Mouse (Mus musculus): ENCODE results near the gene Kif14. TPM values are rescaled to one million over a fixed set of nuclear protein-coding genes. Genes with fewer than 3 reads are reported as not detected.
"Not testable (repeated sequence)": the region's sequence is repeated elsewhere in the genome, so short reads cannot be mapped to it uniquely, and the experiment has no call there.

Kif14 gene
- polyA plus RNA-seq, 1 experiment from 2014 or later: 4.1 TPM

DNA sequence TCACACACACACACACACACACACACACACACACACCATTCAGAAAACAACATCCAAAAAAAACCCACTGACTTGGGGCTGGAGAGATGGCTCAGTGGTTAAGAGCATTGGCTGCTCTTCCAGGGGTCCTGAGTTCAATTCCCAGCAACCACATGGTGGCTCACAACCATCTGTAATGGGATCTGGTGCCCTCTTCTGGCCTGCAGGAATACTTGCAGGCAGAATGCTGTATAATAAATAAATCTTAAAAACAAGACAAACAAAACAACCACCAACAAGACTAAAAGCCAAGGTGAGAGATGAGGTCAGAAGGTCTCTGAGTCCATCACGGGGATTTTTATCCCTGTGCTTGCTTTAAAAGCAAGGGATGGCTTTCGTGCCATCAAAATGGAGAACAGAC lies 90.5 kb downstream of the Kif14 start:
- 90% methylated on average over 2 of the region's 2 CpGs for WGBS
- H3K4me2 ChIP-seq (ENCODE audit: low read depth, low read length): not testable (repeated sequence)

DNA sequence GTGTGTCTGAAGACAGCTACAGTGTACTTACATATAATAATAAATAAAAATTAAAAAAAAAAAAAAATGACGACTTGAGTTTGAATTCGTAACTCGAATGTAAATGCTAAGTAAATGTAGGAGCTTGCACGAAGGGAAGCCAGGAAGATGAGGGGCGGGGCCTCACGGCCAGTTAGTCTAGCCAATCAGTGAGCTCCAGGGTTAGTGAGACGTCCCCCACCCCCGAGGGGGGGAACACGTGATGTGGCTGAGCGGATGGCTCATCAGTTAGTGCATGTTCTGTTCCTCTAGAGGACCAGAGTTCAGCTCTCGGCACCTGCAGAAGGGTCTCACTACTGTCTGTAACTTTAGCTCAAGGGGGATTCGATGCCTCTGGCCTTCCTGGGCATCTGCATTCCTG lies 91.3 kb downstream of the Kif14 start:
- no peak overlapping the region for H3K4me3 ChIP-seq (ENCODE audit: low read length)
- H3K9me3 ChIP-seq (replicated peaks; ENCODE audit: control insufficient read depth, low read length): no peaks in the 10 kb centered on the region
- no peak overlapping the region for H3K9ac ChIP-seq (ENCODE audit: low read length)
- no peaks in the 10 kb centered on the region for H3K36me3 ChIP-seq (ENCODE audit: control insufficient read depth, insufficient read depth)
- no peak for ATAC-seq (replicated peaks; ENCODE audit: extremely low read depth, insufficient read depth, low FRiP score)
- H3K4me1 ChIP-seq (ENCODE audit: control insufficient read depth, insufficient read depth, low read length): peaks cover 11% of the 10 kb centered on the region
- no peak overlapping the region for H3K27ac ChIP-seq (ENCODE audit: low read length)
- no peak overlapping the region for H3K4me2 ChIP-seq (ENCODE audit: low read depth, low read length)
- WGBS: 89% methylated on average over 12 of the region's 12 CpGs
- H3K27me3 ChIP-seq (ENCODE audit: control insufficient read depth, insufficient read depth, low read length): no peaks in the 10 kb centered on the region

More for the DNA sequence above, 90.5 kb downstream of the Kif14 start:
- H3K27me3 ChIP-seq (ENCODE audit: control insufficient read depth, insufficient read depth, low read length); ATAC-seq (replicated peaks; ENCODE audit: extremely low read depth, insufficient read depth, low FRiP score); H3K36me3 ChIP-seq (ENCODE audit: control insufficient read depth, insufficient read depth); H3K9ac ChIP-seq (ENCODE audit: low read length); H3K9me3 ChIP-seq (replicated peaks; ENCODE audit: control insufficient read depth, low read length); H3K4me3 ChIP-seq (ENCODE audit: low read length); H3K4me1 ChIP-seq (ENCODE audit: control insufficient read depth, insufficient read depth, low read length); H3K27ac ChIP-seq (ENCODE audit: low read length): not testable (repeated sequence)

DNA sequence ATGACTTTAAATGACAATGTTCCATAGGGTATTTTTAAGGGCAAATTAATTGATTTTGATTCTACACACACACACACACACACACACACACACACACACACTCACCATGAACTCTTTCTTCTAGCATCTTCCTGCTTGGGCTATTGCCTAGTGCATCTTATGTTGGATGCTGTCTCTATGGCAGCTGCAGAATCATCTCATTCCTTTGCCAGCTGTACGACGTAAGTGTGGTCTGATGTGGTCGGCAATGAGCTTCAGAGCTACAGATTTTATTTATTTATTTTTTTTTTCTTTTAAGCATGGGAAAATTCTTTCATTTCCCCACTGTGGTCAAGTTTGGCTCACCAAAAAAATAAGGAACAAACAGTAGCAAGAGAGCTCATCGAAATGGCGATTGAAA lies 92.6 kb downstream of the Kif14 start:
- Histone ChIP-seq H3K27me3 (ENCODE audit: control insufficient read depth, insufficient read depth, low read length) (no peaks in the 10 kb centered on the region), H3K36me3 (ENCODE audit: control insufficient read depth, insufficient read depth) (no peaks in the 10 kb centered on the region), H3K4me3 (ENCODE audit: low read length) (no peak overlapping the region), H3K27ac (ENCODE audit: low read length) (no peak overlapping the region), H3K9me3 (replicated peaks; ENCODE audit: control insufficient read depth, low read length) (no peaks in the 10 kb centered on the region), H3K9ac (ENCODE audit: low read length) (no peak overlapping the region), H3K4me1 (ENCODE audit: control insufficient read depth, insufficient read depth, low read length) (peaks cover 16% of the 10 kb centered on the region), H3K4me2 (ENCODE audit: low read depth, low read length) (no peak overlapping the region)
- WGBS: 69% methylated on average over 5 of the region's 5 CpGs
- ATAC-seq (replicated peaks; ENCODE audit: extremely low read depth, insufficient read depth, low FRiP score): no peak

DNA sequence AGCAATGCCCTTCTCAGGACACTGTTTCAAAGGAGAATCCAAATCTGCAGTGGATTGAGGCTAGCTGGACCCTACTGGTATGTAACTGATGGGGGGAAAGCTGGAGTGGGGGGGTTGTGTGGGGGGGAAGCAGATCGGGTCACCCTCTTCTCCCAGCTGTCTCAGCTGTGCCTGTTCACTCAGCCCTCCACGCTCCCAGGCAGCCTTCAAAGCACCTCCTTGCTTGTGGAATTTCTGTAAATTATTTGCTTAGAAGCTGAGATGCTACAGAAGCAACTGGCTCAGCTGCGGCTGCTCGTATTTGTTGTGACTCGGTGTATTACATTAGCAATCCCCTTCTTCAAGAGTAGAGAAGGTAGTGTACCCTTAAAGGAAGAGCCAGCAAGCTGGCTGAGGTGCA lies 93.1 kb downstream of the Kif14 start:
- Histone ChIP-seq H3K9me3 (replicated peaks; ENCODE audit: control insufficient read depth, low read length) (no peaks in the 10 kb centered on the region), H3K27ac (ENCODE audit: low read length) (no peak overlapping the region), H3K9ac (ENCODE audit: low read length) (no peak overlapping the region), H3K4me3 (ENCODE audit: low read length) (no peak overlapping the region), H3K36me3 (ENCODE audit: control insufficient read depth, insufficient read depth) (no peaks in the 10 kb centered on the region), H3K27me3 (ENCODE audit: control insufficient read depth, insufficient read depth, low read length) (no peaks in the 10 kb centered on the region), H3K4me1 (ENCODE audit: control insufficient read depth, insufficient read depth, low read length) (peaks cover 16% of the 10 kb centered on the region), H3K4me2 (ENCODE audit: low read depth, low read length) (no peak overlapping the region)
- ATAC-seq (replicated peaks; ENCODE audit: extremely low read depth, insufficient read depth, low FRiP score): no peak
- 54% methylated on average over 5 of the region's 5 CpGs for WGBS

DNA sequence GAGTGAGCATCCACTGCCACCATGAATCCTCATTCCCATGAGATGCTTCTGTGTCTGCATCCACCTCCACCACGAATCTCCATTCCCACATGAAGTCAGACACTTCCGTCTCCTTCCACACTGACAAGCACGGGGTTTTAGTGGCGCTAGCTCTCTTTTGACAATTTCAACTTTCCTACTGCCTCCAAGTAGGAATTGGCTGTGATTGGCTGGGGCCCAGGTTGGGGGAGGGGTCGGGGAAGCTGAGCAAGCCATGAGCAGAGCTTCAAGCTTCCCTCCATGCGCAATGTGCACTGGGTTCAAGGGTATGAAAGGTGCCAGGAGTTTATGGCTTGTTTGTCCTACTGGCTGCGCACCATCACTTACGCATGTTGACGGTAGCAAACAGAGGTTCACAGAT lies 93.6 kb downstream of the Kif14 start:
- Histone ChIP-seq H3K4me1 (ENCODE audit: control insufficient read depth, insufficient read depth, low read length) (peaks cover 16% of the 10 kb centered on the region), H3K9ac (ENCODE audit: low read length) (no peak overlapping the region), H3K36me3 (ENCODE audit: control insufficient read depth, insufficient read depth) (no peaks in the 10 kb centered on the region), H3K9me3 (replicated peaks; ENCODE audit: control insufficient read depth, low read length) (no peaks in the 10 kb centered on the region), H3K27ac (ENCODE audit: low read length) (no peak overlapping the region), H3K4me2 (ENCODE audit: low read depth, low read length) (no peak overlapping the region), H3K27me3 (ENCODE audit: control insufficient read depth, insufficient read depth, low read length) (no peaks in the 10 kb centered on the region), H3K4me3 (ENCODE audit: low read length) (no peak overlapping the region)
- 82% methylated on average over 9 of the region's 9 CpGs for WGBS
- ATAC-seq (replicated peaks; ENCODE audit: extremely low read depth, insufficient read depth, low FRiP score): no peak

DNA sequence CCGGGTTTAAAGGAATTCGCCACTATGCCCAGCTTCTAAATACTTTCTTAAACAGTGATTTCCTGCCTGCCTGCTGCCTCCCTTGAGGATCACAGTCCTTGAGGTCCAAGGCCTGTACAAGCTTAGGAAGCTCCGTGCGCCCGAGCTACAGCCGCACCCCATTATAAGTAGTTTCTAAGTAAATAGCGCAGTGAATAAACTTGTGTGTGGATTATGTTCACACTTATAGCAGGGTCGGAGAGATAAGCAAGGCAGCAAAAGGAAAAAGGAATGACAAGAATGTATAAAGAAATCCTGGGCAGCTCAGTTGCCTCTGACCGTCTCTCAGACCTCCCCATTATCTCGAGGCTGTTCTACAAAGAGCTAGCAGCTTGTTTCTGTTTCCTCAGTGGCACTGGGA lies 95.7 kb downstream of the Kif14 start:
- ATAC-seq (replicated peaks; ENCODE audit: extremely low read depth, insufficient read depth, low FRiP score): peak; percentile 74; the same call in 1 of the 2 replicates
- Histone ChIP-seq H3K9me3 (replicated peaks; ENCODE audit: control insufficient read depth, low read length) (no peaks in the 10 kb centered on the region), H3K27me3 (ENCODE audit: control insufficient read depth, insufficient read depth, low read length) (no peaks in the 10 kb centered on the region), H3K4me3 (ENCODE audit: low read length) (no peak overlapping the region), H3K27ac (ENCODE audit: low read length) (peak overlapping the region; percentile 73), H3K4me2 (ENCODE audit: low read depth, low read length) (peak overlapping the region; percentile 54), H3K4me1 (ENCODE audit: control insufficient read depth, insufficient read depth, low read length) (peaks cover 16% of the 10 kb centered on the region), H3K9ac (ENCODE audit: low read length) (no peak overlapping the region), H3K36me3 (ENCODE audit: control insufficient read depth, insufficient read depth) (no peaks in the 10 kb centered on the region)
- WGBS: 18% methylated on average over 10 of the region's 10 CpGs

DNA sequence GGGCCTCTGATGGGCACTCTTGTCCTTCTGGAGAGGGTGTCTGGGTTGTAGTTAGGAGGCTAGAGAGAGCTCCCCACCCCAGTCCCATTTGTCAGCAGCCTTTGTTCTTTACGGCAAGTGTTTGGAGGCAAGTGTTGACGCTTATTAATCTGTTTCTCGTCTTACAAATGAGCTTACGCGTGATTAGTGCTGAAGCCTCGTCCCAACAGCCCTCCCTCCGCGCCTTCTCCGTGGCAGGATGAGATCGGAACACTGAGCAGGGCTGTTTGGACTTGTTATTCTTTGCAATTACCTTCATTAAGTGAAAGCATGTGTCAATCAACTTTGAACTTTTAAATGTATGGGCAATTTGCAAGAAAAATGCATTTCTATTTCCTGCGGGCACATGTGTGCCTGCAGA lies 97.0 kb downstream of the Kif14 start:
- no peak for ATAC-seq (replicated peaks; ENCODE audit: extremely low read depth, insufficient read depth, low FRiP score)
- no peak overlapping the region for H3K4me3 ChIP-seq (ENCODE audit: low read length)
- H3K27me3 ChIP-seq (ENCODE audit: control insufficient read depth, insufficient read depth, low read length): no peaks in the 10 kb centered on the region
- H3K27ac ChIP-seq (ENCODE audit: low read length): no peak overlapping the region
- WGBS: 45% methylated on average over 11 of the region's 11 CpGs
- H3K9me3 ChIP-seq (replicated peaks; ENCODE audit: control insufficient read depth, low read length): no peaks in the 10 kb centered on the region
- H3K36me3 ChIP-seq (ENCODE audit: control insufficient read depth, insufficient read depth): no peaks in the 10 kb centered on the region
- no peak overlapping the region for H3K4me2 ChIP-seq (ENCODE audit: low read depth, low read length)
- H3K4me1 ChIP-seq (ENCODE audit: control insufficient read depth, insufficient read depth, low read length): peaks cover 16% of the 10 kb centered on the region
- no peak overlapping the region for H3K9ac ChIP-seq (ENCODE audit: low read length)

DNA sequence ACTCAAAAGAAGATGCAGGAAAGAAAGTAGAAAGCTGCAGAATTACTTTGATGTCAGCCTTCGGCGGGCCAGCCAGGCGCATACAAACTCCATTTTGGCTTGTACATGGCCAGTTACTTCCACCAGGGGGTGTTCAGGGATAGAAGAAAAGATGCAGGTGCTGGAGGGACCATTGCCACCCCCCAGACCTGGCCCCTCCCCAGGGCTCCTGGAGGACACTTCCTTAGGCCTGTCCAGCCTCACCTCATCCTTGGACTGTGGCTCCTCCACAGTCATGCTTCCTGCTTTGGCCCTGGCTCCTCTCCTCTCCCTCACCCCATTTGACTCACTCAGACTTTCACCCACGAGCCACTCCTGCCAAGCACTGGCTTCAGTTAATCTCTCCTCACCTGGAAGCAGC lies 98.8 kb downstream of the Kif14 start:
- no peak overlapping the region for H3K9ac ChIP-seq (ENCODE audit: low read length)
- H3K27me3 ChIP-seq (ENCODE audit: control insufficient read depth, insufficient read depth, low read length): no peaks in the 10 kb centered on the region
- H3K4me1 ChIP-seq (ENCODE audit: control insufficient read depth, insufficient read depth, low read length): peaks cover 16% of the 10 kb centered on the region
- no peaks in the 10 kb centered on the region for H3K9me3 ChIP-seq (replicated peaks; ENCODE audit: control insufficient read depth, low read length)
- no peak for ATAC-seq (replicated peaks; ENCODE audit: extremely low read depth, insufficient read depth, low FRiP score)
- 71% methylated on average over 4 of the region's 4 CpGs for WGBS
- no peak overlapping the region for H3K27ac ChIP-seq (ENCODE audit: low read length)
- no peaks in the 10 kb centered on the region for H3K36me3 ChIP-seq (ENCODE audit: control insufficient read depth, insufficient read depth)
- H3K4me3 ChIP-seq (ENCODE audit: low read length): no peak overlapping the region
- no peak overlapping the region for H3K4me2 ChIP-seq (ENCODE audit: low read depth, low read length)

DNA sequence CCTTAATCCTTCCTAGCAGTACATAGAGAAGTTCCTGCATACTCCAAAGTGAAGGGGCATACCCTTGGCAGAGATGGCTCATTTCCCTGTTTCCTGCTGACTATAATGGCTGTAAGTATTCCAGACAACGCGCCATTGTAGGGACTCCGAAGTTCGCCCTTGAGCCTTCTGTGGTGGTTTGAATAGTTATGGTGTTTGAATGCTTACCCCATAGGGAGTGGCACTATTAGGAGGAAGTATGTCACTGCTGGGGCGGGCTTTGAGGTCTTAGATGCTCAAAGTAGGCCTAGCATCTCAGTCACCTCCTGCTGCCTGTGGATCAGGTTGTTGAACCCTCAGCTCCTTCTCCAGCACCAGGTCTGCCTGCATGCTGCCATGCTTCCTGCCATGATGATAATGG lies 100.2 kb downstream of the Kif14 start:
- Histone ChIP-seq H3K27ac (ENCODE audit: low read length) (no peak overlapping the region), H3K9me3 (replicated peaks; ENCODE audit: control insufficient read depth, low read length) (no peaks in the 10 kb centered on the region), H3K4me1 (ENCODE audit: control insufficient read depth, insufficient read depth, low read length) (peaks cover 13% of the 10 kb centered on the region), H3K4me2 (ENCODE audit: low read depth, low read length) (no peak overlapping the region), H3K36me3 (ENCODE audit: control insufficient read depth, insufficient read depth) (no peaks in the 10 kb centered on the region), H3K27me3 (ENCODE audit: control insufficient read depth, insufficient read depth, low read length) (no peaks in the 10 kb centered on the region), H3K9ac (ENCODE audit: low read length) (no peak overlapping the region), H3K4me3 (ENCODE audit: low read length) (no peak overlapping the region)
- ATAC-seq (replicated peaks; ENCODE audit: extremely low read depth, insufficient read depth, low FRiP score): no peak
- WGBS: 96% methylated on average over 5 of the region's 5 CpGs

DNA sequence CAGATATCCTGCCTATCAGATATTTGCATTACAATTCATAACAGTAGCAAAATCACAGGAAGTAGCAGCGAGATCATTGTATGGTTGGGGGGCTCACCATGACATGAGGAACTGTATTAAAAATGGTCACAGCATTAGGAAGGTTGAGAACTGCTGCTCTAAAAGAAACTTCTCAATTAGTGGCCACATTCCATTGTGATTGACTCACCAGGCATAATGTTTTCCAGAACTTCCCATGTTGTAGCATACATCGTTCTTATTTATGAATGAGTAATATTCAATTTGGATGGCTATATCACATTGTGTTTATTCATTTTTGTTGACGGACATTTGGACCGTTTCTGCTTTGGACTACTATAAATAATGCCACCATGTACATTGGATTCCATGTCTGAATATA lies 101.5 kb downstream of the Kif14 start:
- Histone ChIP-seq H3K9me3 (replicated peaks; ENCODE audit: control insufficient read depth, low read length) (no peaks in the 10 kb centered on the region), H3K9ac (ENCODE audit: low read length) (no peak overlapping the region), H3K36me3 (ENCODE audit: control insufficient read depth, insufficient read depth) (no peaks in the 10 kb centered on the region), H3K27ac (ENCODE audit: low read length) (no peak overlapping the region), H3K27me3 (ENCODE audit: control insufficient read depth, insufficient read depth, low read length) (no peaks in the 10 kb centered on the region), H3K4me3 (ENCODE audit: low read length) (no peak overlapping the region), H3K4me2 (ENCODE audit: low read depth, low read length) (no peak overlapping the region), H3K4me1 (ENCODE audit: control insufficient read depth, insufficient read depth, low read length) (peaks cover 3% of the 10 kb centered on the region; the same call in 1 of the 2 replicates)
- 79% methylated on average over 4 of the region's 4 CpGs for WGBS
- no peak for ATAC-seq (replicated peaks; ENCODE audit: extremely low read depth, insufficient read depth, low FRiP score)
